Mouse (Mus musculus) kidney, embryonic 16.5 days (tissue): ENCODE data around the gene Ercc6. TPM values are rescaled to one million over a fixed set of nuclear protein-coding genes. Genes with fewer than 3 reads are reported as not detected.

Experiments
- ATAC-seq: fragments of 200-750 bp; cut with Nextera tagmentation; 2 replicates; pipeline ENCODE4 v1.8.0; 2017; ENCODE audit warnings: moderate TSS enrichment; ENCODE audit not compliant: low FRiP score, low TSS enrichment
- H3K27ac ChIP-seq: fragments of 300-500 bp; sonication (generic); 2 replicates; pipeline ENCODE4 v1.5.1; 2014; ENCODE audit warnings: low read length
- H3K27me3 ChIP-seq: fragments of 300-500 bp; sonication (generic); 2 replicates; pipeline ENCODE4 v1.6.1; 2014; ENCODE audit warnings: low read length, control low read depth, mixed read lengths; ENCODE audit not compliant: insufficient read depth
- H3K36me3 ChIP-seq: fragments of 300-500 bp; sonication (generic); 2 replicates; pipeline ENCODE4 v1.6.1; 2014; ENCODE audit warnings: low read length, control low read depth, mixed read lengths; ENCODE audit not compliant: insufficient read depth
- H3K4me1 ChIP-seq: fragments of 300-500 bp; sonication (generic); 2 replicates; pipeline ENCODE4 v1.6.1; 2014; ENCODE audit warnings: low read length, control low read depth, mixed read lengths; ENCODE audit not compliant: insufficient read depth
- H3K4me2 ChIP-seq: fragments of 300-500 bp; sonication (generic); replicated peaks from 2 replicates; pipeline ENCODE4 v1.6.1; 2014; ENCODE audit warnings: low read depth, low read length
- H3K4me3 ChIP-seq: fragments of 300-500 bp; sonication (generic); 2 replicates; pipeline ENCODE4 v1.5.1; 2014; ENCODE audit warnings: mild to moderate bottlenecking, low read length
- H3K9ac ChIP-seq: fragments of 300-500 bp; sonication (generic); replicated peaks from 2 replicates; pipeline ENCODE4 v1.6.1; 2014; ENCODE audit warnings: low read length
- H3K9me3 ChIP-seq: fragments of 300-500 bp; sonication (generic); 2 replicates; pipeline ENCODE4 v1.6.1; 2016; ENCODE audit warnings: low read length, control low read depth
- WGBS: fragments of 180-500 bp; shearing (Covaris S2); extraction: QIAGEN DNeasy Blood & Tissue Kit; methylation state at CpG from one replicate; pipeline ENCODE4 v1.1.7; 2014; 5-methylcytosine and 5-hydroxymethylcytosine counted together
- polyA plus RNA-seq: library from polyadenylated mRNA; unstranded; fragments of >200 nt; fragmentation: Nextera tagmentation; extraction: Ambion mirVana; gene quantifications from 2 replicates; pipeline ENCODE4 v1.2.1, GENCODE M21; 2015

The Ercc6 gene
- polyA plus RNA-seq, 1 experiment from 2014 or later = 17.7 TPM

- H3K9ac ChIP-seq = no peak overlapping the region
- H3K4me3 ChIP-seq = no peak overlapping the region
- H3K27ac ChIP-seq = no peak overlapping the region
- no peaks in the 10 kb centered on the region for H3K9me3 ChIP-seq
- no peaks in the 10 kb centered on the region for H3K27me3 ChIP-seq
- H3K4me2 ChIP-seq = no peak overlapping the region
- WGBS = 86% methylated on average over 10 of the region's 10 CpGs
- peaks cover 14% of the 10 kb centered on the region; the same call in 1 of the 2 replicates for H3K36me3 ChIP-seq
- no peak for ATAC-seq
- peaks cover 5% of the 10 kb centered on the region; the same call in 1 of the 2 replicates for H3K4me1 ChIP-seq
These were observed 40.0 kb downstream of the Ercc6 start for GRCm38 (mm10) chr14:32553198-32553903.

- WGBS = 35% methylated on average over 8 of the region's 8 CpGs
- no peaks in the 10 kb centered on the region for H3K27me3 ChIP-seq
- peaks cover 17% of the 10 kb centered on the region for H3K36me3 ChIP-seq
- no peak overlapping the region for H3K27ac ChIP-seq
- no peak overlapping the region for H3K4me3 ChIP-seq
- no peak overlapping the region for H3K9ac ChIP-seq
- no peak for ATAC-seq
- H3K4me2 ChIP-seq = no peak overlapping the region
- peaks cover 5% of the 10 kb centered on the region; the same call in 1 of the 2 replicates for H3K4me1 ChIP-seq
- H3K9me3 ChIP-seq = no peaks in the 10 kb centered on the region
These were observed 41.7 kb downstream of the Ercc6 start for GRCm38 (mm10) chr14:32554860-32555526.

GRCm38 (mm10) chr14:32561428-32561827 is 48.1 kb downstream of the Ercc6 start:
- peaks cover 42% of the 10 kb centered on the region for H3K36me3 ChIP-seq
- no peaks in the 10 kb centered on the region for H3K4me1 ChIP-seq
- H3K4me3 ChIP-seq = no peak overlapping the region
- H3K4me2 ChIP-seq = no peak overlapping the region
- H3K9ac ChIP-seq = no peak overlapping the region
- ATAC-seq = no peak
- WGBS = 95% methylated on average over 3 of the region's 3 CpGs
- H3K27ac ChIP-seq = no peak overlapping the region
- H3K27me3 ChIP-seq = no peaks in the 10 kb centered on the region
- H3K9me3 ChIP-seq = no peaks in the 10 kb centered on the region

- peaks cover 55% of the 10 kb centered on the region for H3K36me3 ChIP-seq
- 93% methylated on average over 6 of the region's 6 CpGs for WGBS
These were observed 50.3 kb downstream of the Ercc6 start for GRCm38 (mm10) chr14:32563661-32564060.

GRCm38 (mm10) chr14:32572519-32572918 is 59.2 kb downstream of the Ercc6 start:
- H3K9me3 ChIP-seq = no peaks in the 10 kb centered on the region
- no peak overlapping the region for H3K27ac ChIP-seq
- no peak for ATAC-seq
- H3K36me3 ChIP-seq = peaks cover 54% of the 10 kb centered on the region
- H3K9ac ChIP-seq = no peak overlapping the region
- WGBS = 72% methylated on average over 8 of the region's 8 CpGs
- H3K4me3 ChIP-seq = no peak overlapping the region
- no peaks in the 10 kb centered on the region for H3K4me1 ChIP-seq
- no peak overlapping the region for H3K4me2 ChIP-seq
- H3K27me3 ChIP-seq = no peaks in the 10 kb centered on the region

More at GRCm38 (mm10) chr14:32563661-32564060, 50.3 kb downstream of the Ercc6 start:
- no peak for ATAC-seq
- H3K27me3 ChIP-seq = no peaks in the 10 kb centered on the region
- no peaks in the 10 kb centered on the region for H3K4me1 ChIP-seq
- no peak overlapping the region for H3K4me2 ChIP-seq
- H3K9me3 ChIP-seq = no peaks in the 10 kb centered on the region
- H3K4me3 ChIP-seq = no peak overlapping the region
- no peak overlapping the region for H3K27ac ChIP-seq
- no peak overlapping the region for H3K9ac ChIP-seq

- Histone ChIP-seq H3K9me3 (no peaks in the 10 kb centered on the region), H3K27ac (no peak overlapping the region), H3K36me3 (peaks cover 24% of the 10 kb centered on the region), H3K9ac (no peak overlapping the region), H3K27me3 (no peaks in the 10 kb centered on the region), H3K4me1 (no peaks in the 10 kb centered on the region), H3K4me2 (no peak overlapping the region), H3K4me3 (no peak overlapping the region)
- 98% methylated on average over 2 of the region's 2 CpGs for WGBS
- no peak for ATAC-seq
These were observed 65.1 kb downstream of the Ercc6 start for GRCm38 (mm10) chr14:32578420-32578819.

GRCm38 (mm10) chr14:32583696-32584095 is 70.4 kb downstream of the Ercc6 start:
- no peak overlapping the region for H3K4me3 ChIP-seq
- no peaks in the 10 kb centered on the region for H3K36me3 ChIP-seq
- 87% methylated on average over 9 of the region's 9 CpGs for WGBS
- no peak for ATAC-seq
- H3K9ac ChIP-seq = no peak overlapping the region
- no peak overlapping the region for H3K4me2 ChIP-seq
- no peaks in the 10 kb centered on the region for H3K27me3 ChIP-seq
- no peaks in the 10 kb centered on the region for H3K9me3 ChIP-seq
- no peak overlapping the region for H3K27ac ChIP-seq
- H3K4me1 ChIP-seq = no peaks in the 10 kb centered on the region

GRCm38 (mm10) chr14:32587013-32587784 is 73.9 kb downstream of the Ercc6 start:
- H3K36me3 ChIP-seq = no peaks in the 10 kb centered on the region
- H3K9ac ChIP-seq = no peak overlapping the region
- ATAC-seq = no peak
- H3K27ac ChIP-seq = no peak overlapping the region
- H3K4me3 ChIP-seq = no peak overlapping the region
- no peaks in the 10 kb centered on the region for H3K9me3 ChIP-seq
- H3K4me2 ChIP-seq = no peak overlapping the region
- WGBS = 14% methylated on average over 10 of the region's 10 CpGs
- H3K4me1 ChIP-seq = no peaks in the 10 kb centered on the region
- peaks cover 6% of the 10 kb centered on the region; the same call in 1 of the 2 replicates for H3K27me3 ChIP-seq

GRCm38 (mm10) chr14:32590377-32590776 is 77.1 kb downstream of the Ercc6 start:
- H3K4me1 ChIP-seq = no peaks in the 10 kb centered on the region
- no peaks in the 10 kb centered on the region for H3K9me3 ChIP-seq
- no peak overlapping the region for H3K27ac ChIP-seq
- H3K4me2 ChIP-seq = no peak overlapping the region
- no peak overlapping the region for H3K9ac ChIP-seq
- ATAC-seq = no peak
- H3K36me3 ChIP-seq = no peaks in the 10 kb centered on the region
- H3K4me3 ChIP-seq = no peak overlapping the region
- 38% methylated on average over 3 of the region's 3 CpGs for WGBS
- H3K27me3 ChIP-seq = peaks cover 30% of the 10 kb centered on the region
